Mouse (Mus musculus) intestine, embryonic 16.5 days (tissue): Measurements from ENCODE around the gene Ctla4. TPM values are rescaled to one million over a fixed set of nuclear protein-coding genes. Genes with fewer than 3 reads are reported as not detected.

Source experiments
- ATAC-seq: fragments of 200-750 bp; cut with Nextera tagmentation; 2 replicates; pipeline ENCODE4 v1.8.0; 2017; ENCODE audit warnings: moderate TSS enrichment, moderate library complexity
- H3K27ac ChIP-seq: fragments of 300-500 bp; sonication (generic); 2 replicates; pipeline ENCODE4 v1.5.1; 2014; ENCODE audit warnings: mild to moderate bottlenecking, low read length
- H3K27me3 ChIP-seq: fragments of 300-500 bp; sonication (generic); replicated peaks from 2 replicates; pipeline ENCODE4 v1.6.1; 2014; ENCODE audit warnings: low read length, control low read depth, mixed read lengths; ENCODE audit not compliant: control insufficient read depth, insufficient read depth
- H3K36me3 ChIP-seq: fragments of 300-500 bp; sonication (generic); 2 replicates; pipeline ENCODE4 v1.6.1; 2014; ENCODE audit warnings: low read length, control low read depth; ENCODE audit not compliant: control insufficient read depth, insufficient read depth
- H3K4me1 ChIP-seq: fragments of 300-500 bp; sonication (generic); 2 replicates; pipeline ENCODE4 v1.6.1; 2014; ENCODE audit warnings: low read length, control low read depth, mixed read lengths; ENCODE audit not compliant: control insufficient read depth, insufficient read depth
- H3K4me2 ChIP-seq: fragments of 300-500 bp; sonication (generic); 2 replicates; pipeline ENCODE4 v1.6.1; 2014; ENCODE audit warnings: low read depth, low read length, control low read depth
- H3K4me3 ChIP-seq: fragments of 300-500 bp; sonication (generic); 2 replicates; pipeline ENCODE4 v1.5.1; 2014; ENCODE audit warnings: mild to moderate bottlenecking, low read length
- H3K9ac ChIP-seq: fragments of 300-500 bp; sonication (generic); 2 replicates; pipeline ENCODE4 v1.6.1; 2014; ENCODE audit warnings: low read depth, low read length
- H3K9me3 ChIP-seq: fragments of 300-500 bp; sonication (generic); 2 replicates; pipeline ENCODE4 v1.6.1; 2016; ENCODE audit warnings: low read length, control low read depth; ENCODE audit not compliant: control insufficient read depth
- WGBS: fragments of 180-500 bp; shearing (Covaris S2); extraction: QIAGEN DNeasy Blood & Tissue Kit; methylation state at CpG from one replicate; pipeline ENCODE4 v1.1.7; 2014; 5-methylcytosine and 5-hydroxymethylcytosine counted together
- polyA plus RNA-seq: library from polyadenylated mRNA; unstranded; fragments of >200 nt; fragmentation: Nextera tagmentation; extraction: Ambion mirVana; gene quantifications from 2 replicates; pipeline ENCODE4 v1.2.1, GENCODE M21; 2015

The Ctla4 gene
- polyA plus RNA-seq, 1 experiment from 2014 or later = not detected

- no peak for ATAC-seq
Measured at GRCm38 (mm10) chr1:60938256-60938655, 51.5 kb downstream of the Ctla4 start.

GRCm38 (mm10) chr1:60938974-60939373 is 52.2 kb downstream of the Ctla4 start:
- Histone ChIP-seq H3K27ac (no peak overlapping the region), H3K9me3 (no peaks in the 10 kb centered on the region), H3K4me3 (no peak overlapping the region), H3K9ac (no peak overlapping the region), H3K4me2 (no peak overlapping the region), H3K4me1 (0 out of 2 replicates have a peak, but pooled peaks cover 4% of the 10 kb centered on the region), H3K36me3 (no peaks in the 10 kb centered on the region), H3K27me3 (no peaks in the 10 kb centered on the region)
- ATAC-seq = no peak
- WGBS = 83% methylated on average over 5 of the region's 5 CpGs

More at GRCm38 (mm10) chr1:60938256-60938655, 51.5 kb downstream of the Ctla4 start:
- WGBS = 58% methylated on average over 2 of the region's 2 CpGs
- H3K9me3 ChIP-seq = no peaks in the 10 kb centered on the region
- H3K27ac ChIP-seq = no peak overlapping the region
- no peaks in the 10 kb centered on the region for H3K27me3 ChIP-seq
- no peak overlapping the region for H3K4me2 ChIP-seq
- H3K9ac ChIP-seq = no peak overlapping the region
- H3K36me3 ChIP-seq = no peaks in the 10 kb centered on the region
- H3K4me3 ChIP-seq = no peak overlapping the region
- H3K4me1 ChIP-seq = 0 out of 2 replicates have a peak, but pooled peaks cover 4% of the 10 kb centered on the region

GRCm38 (mm10) chr1:60940023-60940422 is 53.2 kb downstream of the Ctla4 start:
- ATAC-seq = no peak
- Histone ChIP-seq H3K27me3 (no peaks in the 10 kb centered on the region), H3K9me3 (no peaks in the 10 kb centered on the region), H3K36me3 (no peaks in the 10 kb centered on the region), H3K9ac (no peak overlapping the region), H3K4me3 (no peak overlapping the region), H3K4me1 (0 out of 2 replicates have a peak, but pooled peaks cover 4% of the 10 kb centered on the region), H3K27ac (no peak overlapping the region), H3K4me2 (no peak overlapping the region)
- WGBS = 70% methylated on average over 3 of the region's 3 CpGs

- no peak overlapping the region for H3K4me2 ChIP-seq
- no peaks in the 10 kb centered on the region for H3K36me3 ChIP-seq
- H3K27me3 ChIP-seq = no peaks in the 10 kb centered on the region
- ATAC-seq = no peak
- H3K27ac ChIP-seq = no peak overlapping the region
- no peak overlapping the region for H3K4me3 ChIP-seq
- H3K9ac ChIP-seq = no peak overlapping the region
- 0 out of 2 replicates have a peak, but pooled peaks cover 4% of the 10 kb centered on the region for H3K4me1 ChIP-seq
- WGBS = 97% methylated on average over 1 of the region's 1 CpGs
- no peaks in the 10 kb centered on the region for H3K9me3 ChIP-seq
Measured at GRCm38 (mm10) chr1:60940620-60941019, 53.8 kb downstream of the Ctla4 start.

- no peaks in the 10 kb centered on the region for H3K36me3 ChIP-seq
- H3K27me3 ChIP-seq = no peaks in the 10 kb centered on the region
- no peak overlapping the region for H3K4me3 ChIP-seq
- WGBS = 92% methylated on average over 5 of the region's 5 CpGs
- no peak overlapping the region for H3K4me2 ChIP-seq
- H3K27ac ChIP-seq = no peak overlapping the region
- H3K9me3 ChIP-seq = no peaks in the 10 kb centered on the region
- 0 out of 2 replicates have a peak, but pooled peaks cover 4% of the 10 kb centered on the region for H3K4me1 ChIP-seq
- no peak for ATAC-seq
- no peak overlapping the region for H3K9ac ChIP-seq
Measured at GRCm38 (mm10) chr1:60941056-60942048, 54.6 kb downstream of the Ctla4 start.

- Histone ChIP-seq H3K4me3 (no peak overlapping the region), H3K4me1 (0 out of 2 replicates have a peak, but pooled peaks cover 4% of the 10 kb centered on the region), H3K4me2 (no peak overlapping the region), H3K9me3 (no peaks in the 10 kb centered on the region), H3K9ac (no peak overlapping the region), H3K27ac (no peak overlapping the region), H3K27me3 (no peaks in the 10 kb centered on the region), H3K36me3 (no peaks in the 10 kb centered on the region)
- no peak for ATAC-seq
- 78% methylated on average over 2 of the region's 2 CpGs for WGBS
Measured at GRCm38 (mm10) chr1:60942921-60943320, 56.1 kb downstream of the Ctla4 start.

GRCm38 (mm10) chr1:60945633-60946401 is 59.0 kb downstream of the Ctla4 start:
- Histone ChIP-seq H3K9me3 (no peaks in the 10 kb centered on the region), H3K9ac (no peak overlapping the region), H3K4me3 (no peak overlapping the region), H3K27ac (no peak overlapping the region), H3K27me3 (no peaks in the 10 kb centered on the region), H3K4me2 (no peak overlapping the region), H3K4me1 (0 out of 2 replicates have a peak, but pooled peaks cover 4% of the 10 kb centered on the region), H3K36me3 (no peaks in the 10 kb centered on the region)
- WGBS = 80% methylated on average over 8 of the region's 8 CpGs
- ATAC-seq = no peak

- no peak overlapping the region for H3K4me3 ChIP-seq
- peaks cover 3% of the 10 kb centered on the region; the same call in 1 of the 2 replicates for H3K4me1 ChIP-seq
- no peak overlapping the region for H3K27ac ChIP-seq
- no peak overlapping the region for H3K4me2 ChIP-seq
- WGBS = 77% methylated on average over 6 of the region's 6 CpGs
- ATAC-seq = no peak
- H3K9ac ChIP-seq = no peak overlapping the region
- H3K9me3 ChIP-seq = no peaks in the 10 kb centered on the region
- H3K27me3 ChIP-seq = no peaks in the 10 kb centered on the region
- H3K36me3 ChIP-seq = no peaks in the 10 kb centered on the region
Measured at GRCm38 (mm10) chr1:60948112-60948511, 61.3 kb downstream of the Ctla4 start.

GRCm38 (mm10) chr1:60952958-60953357 is 66.2 kb downstream of the Ctla4 start:
- no peak overlapping the region for H3K9ac ChIP-seq
- 0 out of 2 replicates have a peak overlapping the region, but pooled peaks have one; percentile 4 for H3K4me2 ChIP-seq
- peaks cover 3% of the 10 kb centered on the region; the same call in 1 of the 2 replicates for H3K4me1 ChIP-seq
- H3K4me3 ChIP-seq = no peak overlapping the region
- no peaks in the 10 kb centered on the region for H3K9me3 ChIP-seq
- ATAC-seq = no peak
- H3K27me3 ChIP-seq = no peaks in the 10 kb centered on the region
- 45% methylated on average over 7 of the region's 7 CpGs for WGBS
- no peaks in the 10 kb centered on the region for H3K36me3 ChIP-seq
- H3K27ac ChIP-seq = 0 out of 2 replicates have a peak overlapping the region, but pooled peaks have one; percentile 2
